Mouse (Mus musculus): ENCODE results near the gene Gins1.
A peak's percentile ranks its signal among the peaks of the same experiment; 100 is the strongest.
"Not testable (repeated sequence)": the region's sequence is repeated elsewhere in the genome, so short reads cannot be mapped to it uniquely, and the experiment has no call there.

The Gins1 gene

GRCm38 (mm10) chr2:150904936-150905450 lies at the start of gene Gins1:
Gene Gins1, plus strand, starts transcription at chr2:150905400.
- no peak for DNase-seq (ENCODE audit: low spot score)

DNA sequence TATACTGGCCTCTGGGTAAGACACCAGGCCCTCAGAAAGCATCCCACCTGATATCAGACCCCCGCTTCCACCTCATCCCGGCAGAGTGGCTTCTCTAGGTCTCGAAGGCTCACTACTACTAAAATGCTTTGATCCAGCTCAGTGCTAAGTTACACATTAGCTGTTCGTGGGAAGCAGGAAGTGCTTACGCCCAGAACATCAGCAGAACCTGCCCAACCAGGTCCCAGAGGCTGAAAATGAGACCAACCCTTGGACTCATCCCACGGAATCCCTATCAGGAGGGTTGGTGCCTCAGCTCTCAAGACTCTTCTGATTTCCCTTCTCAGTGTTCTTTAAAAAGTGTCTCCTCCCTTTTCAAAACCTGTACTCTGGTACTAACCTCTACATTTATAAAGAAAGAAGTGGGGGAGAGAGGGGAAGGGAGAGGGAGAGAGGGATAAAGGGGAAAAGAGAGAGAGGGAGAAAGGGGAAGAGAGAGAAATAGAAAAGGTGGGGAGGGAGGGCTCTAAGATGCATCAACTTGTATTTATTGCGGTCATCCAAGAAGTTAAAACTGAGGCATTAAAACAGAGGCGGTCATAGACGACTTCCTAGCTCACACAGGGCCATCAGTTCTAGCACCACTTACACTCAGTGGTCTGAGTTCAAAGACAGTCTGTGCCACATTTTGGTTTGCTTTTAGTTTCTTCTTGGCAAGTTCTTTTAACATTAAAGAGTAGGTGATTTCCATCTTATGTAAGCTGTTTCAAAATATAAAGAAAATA lies 46.3 kb upstream of the Gins1 start:
- no peak for DNase-seq (ENCODE audit: low spot score)

DNA sequence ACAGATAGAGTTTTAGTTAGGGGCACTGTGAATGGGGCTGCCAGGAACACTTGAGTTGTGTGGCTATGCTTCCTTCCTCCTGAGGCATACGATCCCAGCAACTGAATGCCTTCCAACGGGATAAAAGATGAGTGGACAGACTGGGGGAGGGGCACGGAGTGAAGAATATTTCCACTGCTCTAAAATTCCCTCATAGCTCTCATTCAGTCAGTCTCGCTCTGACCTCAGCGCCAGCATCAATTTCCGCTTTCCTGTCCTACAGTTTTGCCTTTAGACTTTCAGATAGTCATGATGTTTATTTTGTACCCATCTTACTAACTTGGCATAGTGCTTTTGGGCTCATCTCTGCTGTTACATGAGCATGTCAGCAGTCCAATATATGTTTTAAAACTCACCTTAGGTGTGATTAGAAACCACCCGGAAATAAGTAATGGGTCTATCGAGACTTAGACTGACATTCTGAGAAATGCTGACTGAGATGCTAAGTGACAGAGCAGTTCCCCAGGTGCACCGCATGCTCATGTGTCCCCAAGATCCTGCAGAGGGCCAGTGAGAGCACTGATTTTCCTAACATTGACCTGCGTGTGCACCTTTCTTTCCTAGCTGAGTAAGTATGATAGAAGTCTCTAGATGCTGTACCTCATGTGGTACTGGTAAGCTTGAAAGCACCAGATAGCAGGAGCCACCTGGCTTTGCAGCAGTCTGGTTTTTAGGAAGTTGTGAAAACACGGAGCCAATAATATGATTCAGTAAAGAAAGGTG lies 45.3 kb upstream of the Gins1 start:
- no peak for DNase-seq (ENCODE audit: low spot score)

GRCm38 (mm10) chr2:150861128-150861527 lies 44.1 kb upstream of the Gins1 start:
- no peak for DNase-seq (ENCODE audit: low spot score)

- DNase-seq (ENCODE audit: low spot score), result no peak
Measured at GRCm38 (mm10) chr2:150867021-150867420, 38.2 kb upstream of the Gins1 start.

DNA sequence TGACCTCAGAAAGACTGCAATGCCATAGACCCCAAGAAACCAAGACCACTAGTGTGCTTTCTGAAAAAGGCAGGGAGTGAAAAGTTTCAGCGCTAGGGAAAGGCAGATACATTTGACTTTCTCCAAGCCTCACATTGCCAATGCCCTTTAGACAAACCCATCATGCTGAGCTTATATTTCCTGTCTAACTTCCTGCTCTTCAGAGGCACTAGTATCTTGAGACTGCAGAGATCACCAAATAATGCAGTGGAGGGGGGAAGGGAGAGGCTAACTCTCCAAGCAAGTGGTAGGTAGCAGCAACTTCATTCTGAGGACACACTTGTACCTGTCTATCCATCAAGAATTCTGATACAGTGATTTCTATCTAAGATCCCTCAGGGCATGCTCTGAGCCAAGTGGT lies 35.8 kb upstream of the Gins1 start:
- no peak for DNase-seq (ENCODE audit: low spot score)

DNA sequence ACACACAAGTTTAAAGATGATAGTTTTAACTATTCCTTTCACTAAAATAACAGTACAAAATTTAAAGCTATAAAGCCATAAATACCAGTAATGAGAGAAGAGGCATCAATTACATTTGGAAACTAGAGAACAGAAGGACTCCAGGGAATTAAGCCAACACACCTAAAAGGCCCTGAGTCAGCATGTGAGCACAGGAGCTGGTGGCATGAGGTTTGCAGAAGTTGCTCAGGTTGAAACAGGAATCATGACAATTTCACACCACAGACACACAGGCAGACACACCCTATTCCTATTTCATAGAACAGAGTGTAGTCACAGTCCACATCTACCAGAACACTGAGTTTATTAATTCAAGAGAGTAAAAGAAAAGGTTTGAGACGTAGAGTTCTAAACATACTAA lies 30.7 kb upstream of the Gins1 start:
- no peak for DNase-seq (ENCODE audit: low spot score)

GRCm38 (mm10) chr2:150875226-150875625 lies 30.0 kb upstream of the Gins1 start:
- DNase-seq (ENCODE audit: low spot score), result no peak

DNA sequence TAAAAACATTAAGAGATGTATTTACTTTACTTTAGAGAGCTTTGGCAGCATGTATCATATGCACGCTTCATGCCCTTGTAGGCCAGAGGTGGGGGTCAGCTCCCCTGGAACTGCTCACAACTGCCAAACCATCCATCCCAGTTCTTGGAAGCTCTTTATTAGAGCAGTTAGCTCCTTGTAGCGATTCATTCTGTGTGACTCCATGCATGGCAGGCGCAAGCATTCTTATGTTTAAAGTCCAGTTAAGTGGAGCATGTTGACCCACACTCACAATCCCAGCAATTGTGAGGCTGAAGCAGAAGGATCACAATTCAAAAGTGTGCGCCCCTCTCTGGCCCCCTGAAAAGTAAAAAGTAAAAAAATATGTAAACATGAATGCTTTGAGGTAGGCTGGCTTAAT lies 27.6 kb upstream of the Gins1 start:
- no peak for DNase-seq (ENCODE audit: low spot score)

- no peak for DNase-seq (ENCODE audit: low spot score)
Measured at GRCm38 (mm10) chr2:150884075-150884778, 21.0 kb upstream of the Gins1 start.

GRCm38 (mm10) chr2:150884779-150885110 lies 20.5 kb upstream of the Gins1 start:
- DNase-seq (ENCODE audit: low spot score), result no peak

GRCm38 (mm10) chr2:150885814-150886213 lies 19.4 kb upstream of the Gins1 start:
- DNase-seq (ENCODE audit: low spot score), result no peak

- no peak for DNase-seq (ENCODE audit: low spot score)
Measured at GRCm38 (mm10) chr2:150886315-150886714, 18.9 kb upstream of the Gins1 start.

DNA sequence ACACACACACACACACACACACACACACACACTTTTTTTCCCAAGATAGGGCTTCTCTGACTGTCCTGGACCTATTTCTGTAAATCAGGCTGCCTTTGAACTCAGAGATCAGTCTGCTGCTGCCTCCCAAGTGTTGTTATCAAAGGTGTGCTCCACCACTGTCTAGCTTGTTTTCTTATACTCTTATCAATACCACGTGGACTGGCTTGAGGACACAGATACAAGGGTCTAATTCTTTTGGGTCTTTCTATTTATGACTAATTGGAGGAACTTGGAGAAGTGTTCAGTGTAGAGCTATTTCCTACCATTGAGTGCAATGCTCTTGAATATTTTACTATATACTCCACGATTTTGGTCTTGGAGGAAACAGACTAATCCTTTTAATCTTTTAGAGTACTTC lies 17.8 kb upstream of the Gins1 start:
- DNase-seq (ENCODE audit: low spot score), result no peak

- DNase-seq (ENCODE audit: low spot score), result no peak
Measured at GRCm38 (mm10) chr2:150894617-150895267, 10.5 kb upstream of the Gins1 start.

GRCm38 (mm10) chr2:150895691-150896252 lies 9.4 kb upstream of the Gins1 start:
- no peak for DNase-seq (ENCODE audit: low spot score)

- no peak for DNase-seq (ENCODE audit: low spot score)
Measured at GRCm38 (mm10) chr2:150900341-150900740, 4.9 kb upstream of the Gins1 start.

- DNase-seq (ENCODE audit: low spot score), result no peak
Measured at GRCm38 (mm10) chr2:150902347-150902746, 2.9 kb upstream of the Gins1 start.

DNA sequence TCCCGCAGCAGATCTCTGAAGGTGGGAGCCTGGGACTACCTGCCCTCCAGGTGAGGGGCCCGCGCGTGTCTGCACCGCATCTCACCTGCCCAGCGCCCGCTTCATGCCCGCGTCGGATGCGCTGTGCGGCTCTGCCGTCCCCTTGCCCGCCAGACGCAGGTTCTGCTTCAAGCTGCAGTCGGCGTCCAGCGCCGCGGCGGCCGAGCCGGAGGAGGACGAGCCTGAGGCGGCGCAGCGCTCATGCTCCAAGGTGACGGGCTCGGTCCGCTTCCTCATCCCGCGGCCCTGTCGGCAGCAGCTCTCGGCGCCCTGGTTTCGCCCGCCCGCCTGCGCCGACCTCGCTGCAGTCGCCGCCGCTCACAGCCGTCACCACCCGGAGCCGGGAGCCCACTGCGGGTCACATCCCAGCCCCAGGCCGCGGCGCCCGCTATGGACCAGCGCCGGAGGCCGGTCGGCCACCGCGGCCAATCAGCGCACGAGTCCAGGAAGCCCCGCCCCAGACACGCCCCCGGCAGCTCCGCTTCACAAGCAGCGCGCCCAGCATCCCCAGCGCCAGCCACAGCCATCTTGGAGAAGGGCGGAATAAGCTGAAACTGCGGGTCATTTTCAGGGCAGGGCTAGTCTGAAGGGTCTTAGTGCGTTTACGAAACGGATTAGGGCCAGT lies 796 bp upstream of the Gins1 start, which contains the start of gene Abhd12:
Abhd12 (minus strand) TSS at position 470 of the 664 bp plus-strand sequence.
- DNase-seq (ENCODE audit: low spot score), result peak; percentile 97

DNA sequence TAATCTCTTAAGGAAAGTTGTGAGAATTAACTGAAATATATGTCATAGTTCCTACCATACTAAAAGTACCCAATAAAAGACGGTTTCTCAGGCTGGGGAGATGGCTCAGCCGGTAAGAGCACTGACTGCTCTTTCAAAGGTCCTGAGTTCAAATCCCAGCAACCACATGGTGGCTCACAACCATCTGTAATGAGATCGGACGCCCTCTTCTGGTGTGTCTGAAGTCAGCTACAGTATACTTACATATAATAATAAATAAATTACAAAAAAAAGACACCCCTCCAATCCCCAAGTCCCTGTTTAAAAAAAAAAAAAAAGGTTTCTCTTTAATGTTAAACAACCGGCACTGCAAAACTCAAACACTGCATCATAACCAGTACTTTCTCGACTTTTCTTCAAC lies 3.7 kb downstream of the Gins1 start:
- not testable (repeated sequence) for DNase-seq (ENCODE audit: low spot score)

GRCm38 (mm10) chr2:150909429-150910039 lies 4.3 kb downstream of the Gins1 start:
- peak; percentile 96 for DNase-seq (ENCODE audit: low spot score)

Measured in spleen, adult 12 weeks (tissue).